ENCODE assay signal across 26 mouse cellular contexts in genomic region chr19:25652560-25652959, GRCm38 (mm10). TPM values are rescaled to one million over a fixed set of nuclear protein-coding genes. Genes with fewer than 3 reads are reported as not detected.
A peak's percentile ranks its signal among the peaks of the same experiment; 100 is the strongest.
DNase-seq lines count a peak whose midpoint lies in the region; ATAC-seq lines count a peak whose summit lies in the region.
"Had no signal": no experiment of that assay in that cellular context is flagged by ENCODE, and none has a peak within 500 bp of the region (broad histone marks: within the 10 kb centered on the region; RNA-seq: fewer than 3 reads in every experiment).

No protein-coding gene starts in this region.

- no peak overlapping the region for H3K4me2 ChIP-seq in forebrain, embryonic 11.5 days (ENCODE audit: low read depth, low read length, severe bottlenecking)
- no peak overlapping the region for H3K4me2 ChIP-seq in forebrain, embryonic 14.5 days (ENCODE audit: low read length)
- H3K4me2 ChIP-seq in midbrain, embryonic 11.5 days, result no peak overlapping the region
- H3K4me2 ChIP-seq in midbrain, embryonic 16.5 days (ENCODE audit: low read length), result no peak overlapping the region
- H3K4me2 ChIP-seq: forebrain, embryonic 15.5 days; heart, embryonic 13.5 days; hindbrain, embryonic 12.5 days; hindbrain, embryonic 15.5 days had no signal

- no peak overlapping the region for H3K27ac ChIP-seq in forebrain, embryonic 11.5 days (ENCODE audit: low read depth, low read length)
- no peak overlapping the region for H3K27ac ChIP-seq in forebrain, embryonic 14.5 days (ENCODE audit: low read depth, low read length)
- H3K27ac ChIP-seq in midbrain, embryonic 11.5 days (ENCODE audit: low read depth, low read length), result no peak overlapping the region
- no peak overlapping the region for H3K27ac ChIP-seq in midbrain, embryonic 16.5 days (ENCODE audit: low read length)
- H3K27ac ChIP-seq: forebrain, embryonic 10.5 days; forebrain, embryonic 15.5 days; heart, adult 2 months; heart, embryonic 10.5 days; heart, embryonic 13.5 days; hindbrain, embryonic 12.5 days; hindbrain, embryonic 15.5 days had no signal

- no peak overlapping the region for H3K4me3 ChIP-seq in forebrain, embryonic 11.5 days (ENCODE audit: low read depth, low read length)
- H3K4me3 ChIP-seq in forebrain, embryonic 14.5 days (ENCODE audit: low read depth, low read length), result no peak overlapping the region
- no peak overlapping the region for H3K4me3 ChIP-seq in midbrain, embryonic 11.5 days (ENCODE audit: low read depth, low read length)
- H3K4me3 ChIP-seq in midbrain, embryonic 16.5 days (ENCODE audit: low read depth, low read length), result no peak overlapping the region
- H3K4me3 ChIP-seq: forebrain, embryonic 10.5 days; forebrain, embryonic 15.5 days; heart, adult 2 months; heart, embryonic 10.5 days; heart, embryonic 13.5 days; hindbrain, embryonic 12.5 days; hindbrain, embryonic 15.5 days had no signal

- H3K27me3 ChIP-seq in forebrain, embryonic 11.5 days (ENCODE audit: control insufficient read depth, insufficient read depth, low read length), result no peaks in the 10 kb centered on the region
- no peaks in the 10 kb centered on the region for H3K27me3 ChIP-seq in forebrain, embryonic 14.5 days (replicated peaks; ENCODE audit: control insufficient read depth, insufficient read depth, low read length)
- no peaks in the 10 kb centered on the region for H3K27me3 ChIP-seq in midbrain, embryonic 11.5 days (ENCODE audit: control insufficient read depth, insufficient read depth, low read length)
- no peaks in the 10 kb centered on the region for H3K27me3 ChIP-seq in midbrain, embryonic 16.5 days (ENCODE audit: control insufficient read depth, insufficient read depth, low read depth, low read length)
- H3K27me3 ChIP-seq: forebrain, embryonic 15.5 days; hindbrain, embryonic 12.5 days; hindbrain, embryonic 15.5 days had no signal

- H3K9ac ChIP-seq in forebrain, embryonic 11.5 days (ENCODE audit: low read length), result no peak overlapping the region
- H3K9ac ChIP-seq in forebrain, embryonic 14.5 days (ENCODE audit: low read length), result no peak overlapping the region
- no peak overlapping the region for H3K9ac ChIP-seq in midbrain, embryonic 11.5 days (ENCODE audit: low read length)
- no peak overlapping the region for H3K9ac ChIP-seq in midbrain, embryonic 16.5 days (ENCODE audit: low read depth, low read length)
- H3K9ac ChIP-seq: forebrain, embryonic 15.5 days; heart, embryonic 13.5 days; hindbrain, embryonic 12.5 days; hindbrain, embryonic 15.5 days had no signal

- H3K4me1 ChIP-seq in forebrain, embryonic 11.5 days (replicated peaks; ENCODE audit: control insufficient read depth, insufficient read depth, low read length), result no peaks in the 10 kb centered on the region
- H3K4me1 ChIP-seq in forebrain, embryonic 14.5 days (ENCODE audit: control insufficient read depth, insufficient read depth, low read length), result no peaks in the 10 kb centered on the region
- no peaks in the 10 kb centered on the region for H3K4me1 ChIP-seq in midbrain, embryonic 11.5 days (ENCODE audit: control insufficient read depth, insufficient read depth, low read length)
- no peaks in the 10 kb centered on the region for H3K4me1 ChIP-seq in midbrain, embryonic 16.5 days (ENCODE audit: control insufficient read depth, insufficient read depth, low read length)
- H3K4me1 ChIP-seq: forebrain, embryonic 15.5 days; heart, embryonic 13.5 days; hindbrain, embryonic 15.5 days had no signal

- peak; percentile 23 for DNase-seq in forebrain, embryonic 11.5 days (ENCODE audit: low spot score)
- DNase-seq in forebrain, embryonic 14.5 days (ENCODE audit: low spot score), result no peak
- peak; percentile 1 to 18 for DNase-seq in frontal cortex, adult 2 months (ENCODE audit: extremely low spot score in 1 of 2, low spot score in 1 of 2)
- DNase-seq in frontal cortex, postnatal 25 days (ENCODE audit: low spot score in 2 of 2), result no peak
- peak; percentile 4 for DNase-seq in layer of hippocampus, adult 9-11 months
- no peak for DNase-seq in layer of hippocampus, postnatal 10 days (ENCODE audit: low spot score in 2 of 2)
- DNase-seq in midbrain, embryonic 11.5 days (ENCODE audit: low spot score, missing footprints), result peak; percentile 61
- DNase-seq: adrenal gland, adult 8-10 months; adrenal gland, postnatal 25 days; cerebellum, adult 18-20 months; cerebellum, adult 9-10 months; cerebellum, postnatal 14 days; gastrocnemius, postnatal 25 days; heart, adult 2 months; heart, postnatal 14 days had no signal

- WGBS in forebrain, embryonic 11.5 days, result 73% methylated on average over 5 of the region's 5 CpGs
- WGBS in forebrain, embryonic 14.5 days, result 71% methylated on average over 5 of the region's 5 CpGs
- 82% methylated on average over 5 of the region's 5 CpGs for WGBS in midbrain, embryonic 11.5 days
- 81% methylated on average over 5 of the region's 5 CpGs for WGBS in midbrain, embryonic 16.5 days

- H3K9me3 ChIP-seq in forebrain, embryonic 11.5 days (ENCODE audit: control insufficient read depth, low read length), result no peaks in the 10 kb centered on the region
- no peaks in the 10 kb centered on the region for H3K9me3 ChIP-seq in forebrain, embryonic 14.5 days (replicated peaks; ENCODE audit: control insufficient read depth, low read length)
- no peaks in the 10 kb centered on the region for H3K9me3 ChIP-seq in midbrain, embryonic 11.5 days (ENCODE audit: control insufficient read depth, low read length)
- H3K9me3 ChIP-seq in midbrain, embryonic 16.5 days (replicated peaks; ENCODE audit: control insufficient read depth, low read length, poor library complexity, severe bottlenecking), result no peaks in the 10 kb centered on the region
- H3K9me3 ChIP-seq: forebrain, embryonic 10.5 days; forebrain, embryonic 15.5 days; heart, embryonic 10.5 days; heart, embryonic 13.5 days; hindbrain, embryonic 12.5 days; hindbrain, embryonic 15.5 days had no signal

- H3K36me3 ChIP-seq in forebrain, embryonic 11.5 days (ENCODE audit: control insufficient read depth, insufficient read depth, low read length), result no peaks in the 10 kb centered on the region
- no peaks in the 10 kb centered on the region for H3K36me3 ChIP-seq in forebrain, embryonic 14.5 days (ENCODE audit: control insufficient read depth, insufficient read depth, low read length)
- no peaks in the 10 kb centered on the region for H3K36me3 ChIP-seq in midbrain, embryonic 11.5 days (ENCODE audit: control insufficient read depth, insufficient read depth, low read length)
- no peaks in the 10 kb centered on the region for H3K36me3 ChIP-seq in midbrain, embryonic 16.5 days (ENCODE audit: control insufficient read depth, insufficient read depth, low read length)
- H3K36me3 ChIP-seq: forebrain, embryonic 10.5 days; forebrain, embryonic 15.5 days; heart, embryonic 10.5 days; heart, embryonic 13.5 days; hindbrain, embryonic 12.5 days; hindbrain, embryonic 15.5 days had no signal

- no peak for ATAC-seq in forebrain, embryonic 11.5 days (replicated peaks; ENCODE audit: low FRiP score)
- no peak for ATAC-seq in forebrain, embryonic 14.5 days
- ATAC-seq in midbrain, embryonic 11.5 days (ENCODE audit: low FRiP score), result no peak
- no peak for ATAC-seq in midbrain, embryonic 16.5 days
- ATAC-seq: activated CD4-positive, CD25-positive, alpha-beta regulatory T cell, adult 4 months; forebrain, embryonic 15.5 days had no signal

RNA-seq across cellular contexts. Expression of gene Dmrt2, which starts 19.7 kb away (rescaled TPM):
- polyA plus RNA-seq in forebrain, embryonic 11.5 days (2014; fragmentation: Nextera tagmentation; extraction: Ambion mirVana), result 0.41 and 0.48 TPM in 2 replicates
- 0.58 and 1.1 TPM in 2 replicates for polyA plus RNA-seq in forebrain, embryonic 14.5 days (2014; fragmentation: Nextera tagmentation; extraction: Ambion mirVana)
- polyA plus RNA-seq in frontal cortex, adult 2 months (2012; rRNA removed), result 1.1 and 1.3 TPM in 2 replicates
- total RNA-seq in layer of hippocampus, postnatal 10 days (2021), result 1 to 10 TPM; 1.8 to 3.2 TPM
- 0.20 TPM in 1 of 2 replicates, not detected in the other for polyA plus RNA-seq in midbrain, embryonic 11.5 days (2014; fragmentation: Nextera tagmentation; extraction: Ambion mirVana)
- polyA plus RNA-seq in midbrain, embryonic 16.5 days (2015; fragmentation: Nextera tagmentation; extraction: Ambion mirVana), result 0.23 TPM in 1 of 2 replicates, not detected in the other
- total RNA-seq: hematopoietic stem cell, adult 5-6 weeks had no signal
- polyA plus RNA-seq: activated CD4-positive, CD25-positive, alpha-beta regulatory T cell, adult 4 months; hindbrain, embryonic 15.5 days had no signal

RNA-seq across cellular contexts. Expression of gene Dmrt3, which starts 42.5 kb away (rescaled TPM):
- 21.8 and 23.8 TPM in 2 replicates for polyA plus RNA-seq in forebrain, embryonic 11.5 days (2014; fragmentation: Nextera tagmentation; extraction: Ambion mirVana)
- polyA plus RNA-seq in forebrain, embryonic 14.5 days (2014; fragmentation: Nextera tagmentation; extraction: Ambion mirVana), result 3.6 and 5.0 TPM in 2 replicates
- not detected in 2 replicates for polyA plus RNA-seq in frontal cortex, adult 2 months (2012; rRNA removed)
- total RNA-seq in layer of hippocampus, postnatal 10 days (2021), result 1 to 10 TPM; 1.7 to 2.2 TPM
- polyA plus RNA-seq in midbrain, embryonic 11.5 days (2014; fragmentation: Nextera tagmentation; extraction: Ambion mirVana), result 0.43 and 1.3 TPM in 2 replicates
- polyA plus RNA-seq in midbrain, embryonic 16.5 days (2015; fragmentation: Nextera tagmentation; extraction: Ambion mirVana), result not detected in 2 replicates
- total RNA-seq: adrenal gland, adult 8-10 months; adrenal gland, postnatal 25 days; gastrocnemius, adult 8-10 months; gastrocnemius, postnatal 25 days; heart, adult 2 months; heart, postnatal 14 days; hematopoietic stem cell, adult 5-6 weeks had no signal
- polyA plus RNA-seq: activated CD4-positive, CD25-positive, alpha-beta regulatory T cell, adult 4 months; gonadal fat pad, adult 2 months; heart, embryonic 10.5 days had no signal

Comparison
In these comparisons a context has a peak if more than half of its experiments do, and no peak if none do; other contexts are left out.
1. DNase-seq: peak in forebrain, embryonic 11.5 days (single experiment), frontal cortex, adult 2 months (2 of 2), layer of hippocampus, adult 9-11 months (single experiment) and midbrain, embryonic 11.5 days (single experiment); none in forebrain, embryonic 14.5 days (single experiment), frontal cortex, postnatal 25 days (0 of 2) and layer of hippocampus, postnatal 10 days (0 of 2).